Mouse (Mus musculus) urinary bladder, postnatal 10 days (tissue): Measurements from ENCODE around the gene Gm15155.
"Not testable (repeated sequence)": the region's sequence is repeated elsewhere in the genome, so short reads cannot be mapped to it uniquely, and the experiment has no call there.

Experiments used
- DNase-seq: peaks from one replicate; pipeline ENCODE4 v3.0.0; 2022; ENCODE audit warnings: low spot score

The Gm15155 gene

DNA sequence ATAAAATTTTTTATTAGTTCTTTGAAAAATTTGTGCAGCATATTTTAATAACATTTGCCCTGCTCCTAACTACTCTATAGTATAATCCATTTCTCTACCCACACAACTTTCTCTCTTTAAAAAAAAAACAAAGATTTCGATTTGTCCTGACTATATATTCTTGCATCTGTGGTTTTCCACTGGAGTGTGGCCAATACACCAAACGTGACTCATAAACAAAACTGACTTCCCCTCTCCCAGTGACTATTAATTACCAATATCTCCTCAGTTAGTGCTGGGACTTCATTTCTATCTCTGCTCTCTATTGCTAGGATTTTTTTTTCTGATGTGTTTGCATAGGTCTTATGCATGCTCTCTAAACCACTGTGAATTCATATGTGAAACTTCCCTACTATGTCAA, 531.2 kb downstream of the Gm15155 start:
- no peak for DNase-seq

DNA sequence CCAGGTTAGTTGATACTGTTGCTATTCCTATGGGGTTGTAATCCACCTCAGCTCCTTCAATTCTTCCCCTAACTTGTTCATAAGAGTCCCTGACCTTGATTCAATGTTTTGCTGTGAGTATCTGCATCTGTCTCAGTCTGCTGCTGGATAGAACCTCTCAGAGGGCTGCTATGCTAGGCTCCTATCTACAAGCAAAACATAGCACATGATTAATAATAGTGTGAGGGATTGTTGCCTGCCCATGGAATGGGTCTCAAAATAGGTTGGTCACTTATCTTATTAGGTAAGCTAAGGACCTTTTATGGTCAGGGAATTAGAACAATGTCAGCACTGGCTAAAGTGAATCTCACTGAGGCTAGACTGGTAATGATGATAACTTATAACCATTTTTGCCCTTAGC, 547.0 kb downstream of the Gm15155 start:
- no peak for DNase-seq

DNA sequence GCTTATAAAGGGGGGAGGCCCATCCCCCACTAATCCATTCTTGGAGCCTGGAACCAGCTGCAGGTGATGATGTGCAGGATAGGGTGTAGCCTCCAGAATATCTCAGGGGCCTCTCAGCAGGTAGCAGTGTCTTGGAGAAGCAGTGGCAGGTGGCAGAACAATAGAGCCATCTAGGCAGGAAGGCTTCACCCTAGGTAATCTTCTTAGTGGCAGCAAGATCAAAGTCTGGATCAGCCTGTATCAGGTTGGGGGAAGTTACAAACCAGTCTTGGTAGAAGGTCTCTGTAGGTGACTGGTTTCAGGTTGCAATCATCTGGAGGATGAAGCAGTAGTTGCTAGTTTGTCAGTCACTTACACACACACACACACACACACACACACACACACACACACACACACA, 679.3 kb downstream of the Gm15155 start:
- not testable (repeated sequence) for DNase-seq
